Mouse (Mus musculus): ENCODE results near the gene Mrpl54. TPM values are rescaled to one million over a fixed set of nuclear protein-coding genes. Genes with fewer than 3 reads are reported as not detected.

Gene Mrpl54
- polyA plus RNA-seq, 1 experiment: 67.0 TPM

DNA sequence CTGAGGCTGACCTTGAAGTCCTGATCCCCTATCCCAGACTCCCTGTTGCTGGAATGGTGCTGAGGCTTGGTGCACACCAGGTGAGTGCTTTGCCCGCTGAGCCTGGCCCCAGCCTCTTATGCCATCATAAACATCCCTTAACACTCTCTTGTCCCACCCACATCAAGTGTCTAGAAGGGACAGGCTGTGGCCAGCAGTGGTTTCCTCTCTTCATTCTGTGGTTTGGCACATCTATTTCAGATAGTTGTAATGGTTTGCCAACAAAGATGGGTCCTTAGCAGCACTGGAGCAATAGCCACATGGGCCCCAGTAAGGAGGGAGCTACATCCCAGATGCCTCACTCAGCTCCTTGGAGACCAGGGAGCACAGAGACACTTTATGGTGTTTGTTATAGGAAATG, 11.8 kb downstream of the Mrpl54 start:
- DNase-seq (ENCODE audit: low read depth): no peak

DNA sequence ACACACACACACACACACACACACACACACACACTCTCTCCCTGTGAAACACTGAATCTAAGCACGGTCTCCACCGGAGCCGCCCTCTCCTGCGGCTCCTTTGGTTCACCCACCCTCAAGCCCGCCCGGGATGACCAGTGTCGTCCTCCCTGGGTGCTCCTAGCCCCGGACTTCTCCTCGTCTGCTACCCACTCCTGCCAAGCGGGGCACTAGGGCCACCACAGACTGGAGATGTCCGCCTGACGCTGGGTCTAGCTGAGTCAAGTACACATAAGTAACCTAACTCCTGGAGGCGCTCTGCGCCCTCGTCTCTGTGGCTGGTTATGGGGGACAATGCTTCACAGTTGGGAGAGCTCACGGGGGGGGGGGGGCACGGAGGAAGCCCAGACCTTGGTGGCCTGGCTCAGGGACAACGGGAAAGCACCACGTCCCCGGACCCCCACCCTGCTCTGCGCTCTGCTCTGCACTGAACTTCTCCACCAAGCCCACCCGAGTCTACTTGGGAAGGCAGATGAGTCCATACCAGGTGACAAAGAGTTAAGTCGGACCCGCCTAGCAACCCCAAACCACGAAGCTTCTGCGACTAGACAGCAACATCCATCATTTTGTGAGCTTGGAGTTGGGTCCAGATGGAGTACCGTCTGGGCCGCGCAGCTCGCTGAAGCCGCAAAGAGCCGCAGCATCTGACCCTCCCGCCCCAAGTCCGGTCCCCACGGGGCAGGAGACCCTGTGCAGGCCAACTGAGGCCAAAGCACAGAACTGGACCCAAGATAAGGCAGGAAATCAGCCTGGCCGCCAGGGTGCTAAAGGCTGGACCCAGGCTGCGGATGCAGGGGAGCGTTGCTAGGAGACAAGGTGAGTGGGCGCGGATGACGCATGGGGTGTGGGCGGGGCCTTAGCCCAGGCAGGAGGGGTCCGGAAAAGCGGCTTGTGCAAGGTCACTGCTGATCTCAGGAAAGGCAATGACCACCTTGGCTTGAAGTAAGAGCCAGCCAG, 14.0 kb downstream of the Mrpl54 start, which contains the start of gene Matk:
Gene Matk (plus strand): TSS at position 512 of the 996 bp plus-strand sequence.
- TF ChIP-seq CTCF (IDR thresholded peaks at IDR 0.05; ENCODE audit: borderline replicate concordance, extremely low read depth, insufficient read depth, insufficient read length): peak; percentile 39; the same call in 1 of the 2 replicates
- no peak for TF ChIP-seq POLR2A (IDR thresholded peaks at IDR 0.05; ENCODE audit: borderline replicate concordance, extremely low read depth, insufficient read depth, insufficient read length, poor library complexity, severe bottlenecking)
- DNase-seq (ENCODE audit: low read depth): peak; percentile 82

More for the DNA sequence above, 11.8 kb downstream of the Mrpl54 start:
- TF ChIP-seq POLR2A (IDR thresholded peaks at IDR 0.05; ENCODE audit: borderline replicate concordance, extremely low read depth, insufficient read depth, insufficient read length, poor library complexity, severe bottlenecking): no peak
- TF ChIP-seq CTCF (IDR thresholded peaks at IDR 0.05; ENCODE audit: borderline replicate concordance, extremely low read depth, insufficient read depth, insufficient read length): no peak

DNA sequence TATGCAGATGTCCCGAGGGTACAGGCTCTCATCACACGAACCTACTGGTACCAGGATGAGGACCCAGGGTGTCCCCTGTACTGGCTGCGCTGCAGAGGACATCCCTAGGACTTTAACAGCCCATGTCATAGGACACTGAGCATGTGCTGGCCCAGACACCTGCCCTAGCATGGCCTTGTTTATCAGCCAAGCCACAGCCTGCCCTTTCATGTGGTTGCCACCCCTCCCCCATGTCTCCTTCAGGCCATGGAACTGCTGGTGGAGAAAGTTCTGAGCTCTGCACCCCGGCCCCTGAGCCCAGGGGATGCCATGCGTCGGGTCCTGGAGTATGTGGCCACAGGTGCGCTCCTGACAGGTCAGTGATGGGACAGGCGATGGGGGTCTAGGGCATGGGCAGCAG, 17.3 kb downstream of the Mrpl54 start:
- TF ChIP-seq POLR2A (IDR thresholded peaks at IDR 0.05; ENCODE audit: borderline replicate concordance, extremely low read depth, insufficient read depth, insufficient read length, poor library complexity, severe bottlenecking) (no peak), CTCF (IDR thresholded peaks at IDR 0.05; ENCODE audit: borderline replicate concordance, extremely low read depth, insufficient read depth, insufficient read length) (no peak)

DNA sequence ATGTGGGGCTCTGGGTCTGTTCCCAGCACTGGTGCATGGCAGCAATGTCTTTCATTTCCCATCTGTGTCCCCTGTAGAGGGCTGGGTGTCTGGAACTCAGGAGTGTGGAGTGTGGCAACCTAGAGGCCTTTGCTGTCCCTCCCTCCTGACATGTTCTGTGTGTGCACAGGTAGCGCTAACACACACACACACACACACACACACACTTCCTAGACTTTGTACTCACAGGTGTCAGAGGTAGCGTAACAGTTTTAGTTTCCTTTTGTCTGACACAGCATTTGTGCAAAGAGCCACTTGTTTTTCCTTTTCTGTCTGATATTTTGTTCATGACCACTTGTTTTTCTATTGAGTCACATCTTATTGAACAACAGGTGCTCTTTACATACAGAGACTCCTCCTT, 18.9 kb downstream of the Mrpl54 start:
- TF ChIP-seq POLR2A (IDR thresholded peaks at IDR 0.05; ENCODE audit: borderline replicate concordance, extremely low read depth, insufficient read depth, insufficient read length, poor library complexity, severe bottlenecking) (no peak), CTCF (IDR thresholded peaks at IDR 0.05; ENCODE audit: borderline replicate concordance, extremely low read depth, insufficient read depth, insufficient read length) (no peak)
- no peak for DNase-seq (ENCODE audit: low read depth)

More for the DNA sequence above, 17.3 kb downstream of the Mrpl54 start:
- no peak for DNase-seq (ENCODE audit: low read depth)

DNA sequence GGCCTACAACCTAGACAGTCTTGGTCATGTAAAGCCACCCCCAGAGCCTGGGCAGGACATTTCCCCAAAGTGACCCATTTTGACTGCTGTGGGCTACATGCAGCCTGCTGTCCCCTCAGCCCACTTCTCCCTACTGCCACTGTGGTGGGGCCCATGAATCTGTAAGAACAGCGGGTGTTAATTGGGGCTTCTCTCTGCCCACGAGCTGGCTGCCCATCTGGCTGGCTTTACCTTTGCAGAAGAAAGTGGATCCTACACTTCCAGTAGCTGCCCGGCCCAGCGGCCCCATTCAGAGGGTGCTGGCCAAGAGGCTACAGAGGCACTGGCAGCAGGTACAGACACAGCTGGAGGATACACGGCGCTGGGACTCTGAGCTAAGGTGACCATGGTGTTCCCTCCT, 21.6 kb downstream of the Mrpl54 start:
- TF ChIP-seq POLR2A (IDR thresholded peaks at IDR 0.05; ENCODE audit: borderline replicate concordance, extremely low read depth, insufficient read depth, insufficient read length, poor library complexity, severe bottlenecking) (no peak), CTCF (IDR thresholded peaks at IDR 0.05; ENCODE audit: borderline replicate concordance, extremely low read depth, insufficient read depth, insufficient read length) (no peak)
- no peak for DNase-seq (ENCODE audit: low read depth)

DNA sequence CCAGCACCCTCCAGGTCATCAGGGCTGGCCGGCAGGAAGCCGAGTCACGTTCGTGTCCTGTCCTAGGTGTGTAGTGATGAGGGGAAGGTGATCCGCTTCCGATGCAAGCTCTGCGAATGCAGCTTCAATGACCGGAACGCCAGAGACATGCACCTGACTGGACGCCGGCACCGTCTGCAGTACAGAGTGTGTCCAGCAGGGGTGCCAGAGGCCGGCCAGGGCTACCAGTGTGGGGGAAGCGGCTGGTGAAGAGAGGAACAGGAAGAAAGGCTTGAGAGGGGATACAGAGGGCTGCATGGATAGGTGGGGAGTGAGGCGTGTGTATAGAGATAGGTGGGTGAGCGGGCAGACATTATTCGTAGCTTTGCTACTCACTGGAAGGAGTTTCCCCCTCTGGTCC, 22.1 kb downstream of the Mrpl54 start:
- TF ChIP-seq POLR2A (IDR thresholded peaks at IDR 0.05; ENCODE audit: borderline replicate concordance, extremely low read depth, insufficient read depth, insufficient read length, poor library complexity, severe bottlenecking) (no peak), CTCF (IDR thresholded peaks at IDR 0.05; ENCODE audit: borderline replicate concordance, extremely low read depth, insufficient read depth, insufficient read length) (peak; percentile 91)

DNA sequence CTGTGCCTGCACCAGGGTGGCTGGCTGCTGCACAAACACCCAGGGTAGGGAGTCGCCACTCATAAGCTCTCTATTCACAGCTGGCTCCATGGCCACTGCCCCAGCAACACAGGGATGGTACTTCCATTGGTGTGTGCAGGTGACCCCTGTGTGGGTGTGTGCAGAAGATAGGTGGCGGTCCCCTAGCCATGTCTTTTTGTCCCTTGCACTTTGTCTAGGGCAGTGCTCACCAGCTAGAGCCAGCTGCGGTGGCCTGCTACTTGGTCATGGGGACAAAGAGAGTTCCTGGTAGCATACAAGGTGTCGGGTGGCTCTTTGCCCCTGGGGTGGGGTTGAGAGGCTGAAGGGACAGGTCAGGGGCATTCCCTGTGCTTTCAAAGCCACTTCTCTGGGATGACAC, 22.6 kb downstream of the Mrpl54 start:
- no peak for DNase-seq (ENCODE audit: low read depth)

More for the DNA sequence above, 22.1 kb downstream of the Mrpl54 start:
- DNase-seq (ENCODE audit: low read depth): peak; percentile 66

DNA sequence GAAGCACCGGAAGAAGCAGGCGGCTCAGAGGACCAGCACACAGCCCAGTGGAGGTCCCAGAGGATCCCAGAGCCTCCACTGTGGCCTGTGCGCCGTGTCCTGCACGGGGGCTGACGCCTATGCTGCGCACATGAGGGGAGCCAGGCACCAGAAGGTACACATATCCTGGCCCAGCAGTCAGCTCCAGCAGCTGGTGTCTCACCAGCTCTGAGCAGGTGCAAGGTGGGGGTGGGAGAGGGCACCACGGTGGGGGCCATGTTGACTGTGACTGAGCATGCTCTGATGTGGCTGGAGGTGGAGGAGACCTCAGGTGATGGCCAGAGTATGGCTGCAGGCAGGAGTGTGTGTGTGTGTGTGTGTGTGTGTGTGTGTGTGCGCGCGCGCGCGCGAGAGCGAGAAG, 24.7 kb downstream of the Mrpl54 start:
- no peak for DNase-seq (ENCODE audit: low read depth)
- TF ChIP-seq CTCF (IDR thresholded peaks at IDR 0.05; ENCODE audit: borderline replicate concordance, extremely low read depth, insufficient read depth, insufficient read length) (no peak), POLR2A (IDR thresholded peaks at IDR 0.05; ENCODE audit: borderline replicate concordance, extremely low read depth, insufficient read depth, insufficient read length, poor library complexity, severe bottlenecking) (no peak)

More for the DNA sequence above, 22.6 kb downstream of the Mrpl54 start:
- no peak for TF ChIP-seq CTCF (IDR thresholded peaks at IDR 0.05; ENCODE audit: borderline replicate concordance, extremely low read depth, insufficient read depth, insufficient read length)
- TF ChIP-seq POLR2A (IDR thresholded peaks at IDR 0.05; ENCODE audit: borderline replicate concordance, extremely low read depth, insufficient read depth, insufficient read length, poor library complexity, severe bottlenecking): no peak

DNA sequence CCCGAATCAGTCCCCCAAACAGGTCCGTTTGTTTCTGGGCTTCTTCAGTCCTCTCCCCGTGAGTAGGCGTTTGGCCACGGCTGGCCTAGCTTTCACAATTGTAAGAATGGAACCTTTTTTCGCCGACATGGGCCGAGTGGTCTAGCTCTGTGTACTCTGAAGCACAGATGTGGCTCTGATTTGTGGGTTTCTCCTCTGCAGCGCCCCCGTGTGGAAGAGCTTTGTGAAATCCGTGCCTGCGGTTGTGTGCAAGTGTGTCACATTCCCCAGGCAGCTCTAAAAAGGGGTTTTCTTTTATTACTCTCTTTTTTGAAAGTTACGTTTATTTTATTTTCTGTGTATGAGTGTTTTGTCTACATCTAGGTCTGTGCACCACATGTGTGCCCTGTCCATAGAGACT, 25.9 kb downstream of the Mrpl54 start:
- TF ChIP-seq POLR2A (IDR thresholded peaks at IDR 0.05; ENCODE audit: borderline replicate concordance, extremely low read depth, insufficient read depth, insufficient read length, poor library complexity, severe bottlenecking): no peak
- peak; percentile 75 for TF ChIP-seq CTCF (IDR thresholded peaks at IDR 0.05; ENCODE audit: borderline replicate concordance, extremely low read depth, insufficient read depth, insufficient read length)
- peak; percentile 67 for DNase-seq (ENCODE audit: low read depth)

DNA sequence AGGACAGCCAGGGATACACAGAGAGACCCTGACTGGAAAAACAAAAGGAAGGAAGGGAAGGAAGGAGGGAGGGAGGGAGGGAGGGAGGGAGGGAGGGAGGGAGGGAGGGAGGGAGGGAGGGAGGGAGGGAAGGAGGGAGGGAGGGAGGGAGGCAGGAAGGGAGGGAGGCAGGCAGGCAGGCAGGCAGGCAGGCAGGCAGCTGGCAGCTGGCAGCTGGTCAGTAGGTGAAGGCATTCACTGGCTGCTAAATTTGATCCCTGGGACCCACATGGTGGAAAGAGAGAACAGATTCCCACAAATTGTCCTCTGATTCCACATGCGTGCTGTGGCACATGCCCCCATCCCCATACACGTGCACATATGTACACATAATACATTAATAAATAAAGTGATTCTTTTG, 28.1 kb downstream of the Mrpl54 start:
- DNase-seq (ENCODE audit: low read depth): no peak
- TF ChIP-seq POLR2A (IDR thresholded peaks at IDR 0.05; ENCODE audit: borderline replicate concordance, extremely low read depth, insufficient read depth, insufficient read length, poor library complexity, severe bottlenecking): no peak
- no peak for TF ChIP-seq CTCF (IDR thresholded peaks at IDR 0.05; ENCODE audit: borderline replicate concordance, extremely low read depth, insufficient read depth, insufficient read length)

DNA sequence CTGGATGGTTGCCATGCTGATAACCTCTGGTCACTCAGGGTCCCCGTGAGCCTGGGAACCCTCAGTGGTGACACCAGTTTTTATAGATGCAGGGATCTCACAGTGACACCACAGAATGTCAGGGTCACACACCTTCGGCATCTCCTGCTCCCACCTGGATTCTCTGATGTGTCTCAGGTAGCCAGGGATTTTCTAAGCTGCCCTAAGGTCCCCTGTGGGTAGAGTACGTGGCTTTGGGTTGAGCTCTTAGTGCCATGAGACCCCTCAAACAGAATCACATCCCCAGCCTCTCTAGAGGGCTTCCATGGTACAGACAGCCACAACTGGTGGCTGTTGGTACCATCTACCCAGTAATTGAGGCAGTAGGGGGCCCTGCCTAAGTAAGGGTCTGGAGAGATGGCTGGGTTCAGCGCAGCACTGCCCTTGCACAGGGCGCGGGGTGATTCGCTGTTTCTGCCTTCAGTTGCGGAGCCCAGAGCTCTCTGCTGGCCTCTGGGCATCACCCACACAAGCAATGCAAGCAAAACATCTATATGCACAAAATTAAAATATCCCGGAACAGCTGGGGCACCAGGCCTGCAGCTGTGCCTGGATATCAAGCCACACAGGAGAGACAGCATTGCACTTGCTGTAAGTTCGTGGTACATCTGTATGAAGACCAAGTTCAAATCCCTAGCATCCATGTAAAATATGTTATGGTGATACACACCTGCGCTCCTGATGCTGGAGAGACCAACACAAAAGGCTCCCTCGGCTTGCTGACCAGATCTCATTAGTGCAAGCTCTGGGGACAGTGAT, 30.1 kb downstream of the Mrpl54 start:
- DNase-seq (ENCODE audit: low read depth): no peak
- TF ChIP-seq POLR2A (IDR thresholded peaks at IDR 0.05; ENCODE audit: borderline replicate concordance, extremely low read depth, insufficient read depth, insufficient read length, poor library complexity, severe bottlenecking) (no peak), CTCF (IDR thresholded peaks at IDR 0.05; ENCODE audit: borderline replicate concordance, extremely low read depth, insufficient read depth, insufficient read length) (no peak)
